Mouse (Mus musculus): ENCODE measurements around the gene Ptpn3. TPM values are rescaled to one million over a fixed set of nuclear protein-coding genes. Genes with fewer than 3 reads are reported as not detected.
A peak's percentile ranks its signal among the peaks of the same experiment; 100 is the strongest.

Ptpn3 gene
- polyA plus RNA-seq, 1 experiment from 2014 or later = 1.0 TPM

DNA sequence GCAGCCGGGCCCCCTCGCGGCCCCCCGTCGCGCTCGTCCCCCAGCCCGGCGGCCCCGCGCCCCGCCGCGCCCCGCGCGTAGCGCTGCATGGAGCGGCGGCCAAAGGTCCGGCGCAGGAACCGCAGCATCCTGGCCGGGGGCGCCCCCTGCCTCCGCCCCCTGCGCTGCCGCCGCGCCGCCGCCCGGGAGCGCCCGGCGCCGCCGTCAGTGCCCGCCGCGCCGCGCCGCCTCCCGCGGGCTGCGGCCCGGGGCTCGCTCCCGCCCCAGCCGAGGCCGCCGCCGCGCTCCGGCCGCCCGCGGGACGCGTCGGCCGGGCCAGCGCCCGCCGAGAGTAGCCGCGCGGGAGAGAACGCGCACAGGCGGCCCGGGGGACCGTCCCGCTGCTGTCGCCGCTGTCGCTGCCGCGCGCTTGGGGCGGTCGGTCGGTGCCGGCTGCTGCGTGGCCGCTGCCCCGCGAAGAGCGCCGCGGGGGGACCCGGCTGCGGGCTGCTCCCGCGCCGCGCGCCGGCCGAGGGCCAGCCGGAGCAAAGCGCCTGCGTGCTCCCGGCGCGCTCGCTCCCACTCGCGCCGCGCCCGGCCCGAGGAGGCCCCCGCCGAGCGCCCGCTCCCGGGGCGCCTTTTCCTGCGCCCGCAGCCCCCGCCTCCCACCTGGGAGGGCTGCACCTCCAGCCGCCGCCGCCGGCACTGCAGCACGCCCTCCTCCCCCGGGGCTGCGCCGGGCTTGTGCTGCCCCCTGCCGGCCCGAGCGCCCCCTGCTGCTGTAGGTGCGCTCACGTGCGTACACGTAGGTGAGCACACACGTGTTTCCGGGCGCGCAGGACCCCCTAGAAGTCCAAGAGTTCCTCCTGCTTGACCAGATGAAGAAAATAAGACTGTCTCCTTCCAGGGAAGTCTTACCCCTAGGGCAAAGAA is 158.4 kb downstream of the Ptpn3 start, which contains the start of gene Epb41l4b:
Epb41l4b (minus strand) TSS at position 412 of the 912 bp plus-strand sequence.
- Histone ChIP-seq H3K4me2 (ENCODE audit: low read depth, low read length) (peak within 1 kb of the TSS; percentile 79), H3K9me3 (replicated peaks; ENCODE audit: control insufficient read depth, low read length) (no peaks in the 10 kb centered on the region), H3K9ac (ENCODE audit: low read depth, low read length) (peak within 1 kb of the TSS; percentile 43; the same call in 1 of the 2 replicates), H3K27me3 (ENCODE audit: control insufficient read depth, insufficient read depth, low read depth, low read length) (peaks cover 58% of the 10 kb centered on the region), H3K36me3 (ENCODE audit: control insufficient read depth, insufficient read depth) (no peaks in the 10 kb centered on the region), H3K4me3 (ENCODE audit: low read depth, low read length) (peak within 1 kb of the TSS; percentile 64), H3K4me1 (ENCODE audit: control insufficient read depth, low read depth, low read length) (no peaks in the 10 kb centered on the region; the same call in 1 of the 2 replicates), H3K27ac (ENCODE audit: low read length) (no peak within 1 kb of the TSS)
- under 1% methylated on average over 88 of the region's 142 CpGs for WGBS (ENCODE audit: insufficient replicate concordance)
- peak; percentile 81 for ATAC-seq (ENCODE audit: low read depth)

GRCm38 (mm10) chr4:57142374-57143025 is 159.1 kb downstream of the Ptpn3 start:
- Histone ChIP-seq H3K27me3 (ENCODE audit: control insufficient read depth, insufficient read depth, low read depth, low read length) (peaks cover 58% of the 10 kb centered on the region), H3K4me1 (ENCODE audit: control insufficient read depth, low read depth, low read length) (peaks cover 4% of the 10 kb centered on the region), H3K27ac (ENCODE audit: low read length) (no peak overlapping the region), H3K4me3 (ENCODE audit: low read depth, low read length) (peak overlapping the region; percentile 64), H3K9me3 (replicated peaks; ENCODE audit: control insufficient read depth, low read length) (no peaks in the 10 kb centered on the region), H3K4me2 (ENCODE audit: low read depth, low read length) (peak overlapping the region; percentile 79), H3K9ac (ENCODE audit: low read depth, low read length) (peak overlapping the region; percentile 43; the same call in 1 of the 2 replicates), H3K36me3 (ENCODE audit: control insufficient read depth, insufficient read depth) (no peaks in the 10 kb centered on the region)
- ATAC-seq (ENCODE audit: low read depth) = 0 out of 2 replicates have a peak, but pooled peaks have one; percentile 5
- WGBS (ENCODE audit: insufficient replicate concordance) = 2% methylated on average over 41 of the region's 43 CpGs

DNA sequence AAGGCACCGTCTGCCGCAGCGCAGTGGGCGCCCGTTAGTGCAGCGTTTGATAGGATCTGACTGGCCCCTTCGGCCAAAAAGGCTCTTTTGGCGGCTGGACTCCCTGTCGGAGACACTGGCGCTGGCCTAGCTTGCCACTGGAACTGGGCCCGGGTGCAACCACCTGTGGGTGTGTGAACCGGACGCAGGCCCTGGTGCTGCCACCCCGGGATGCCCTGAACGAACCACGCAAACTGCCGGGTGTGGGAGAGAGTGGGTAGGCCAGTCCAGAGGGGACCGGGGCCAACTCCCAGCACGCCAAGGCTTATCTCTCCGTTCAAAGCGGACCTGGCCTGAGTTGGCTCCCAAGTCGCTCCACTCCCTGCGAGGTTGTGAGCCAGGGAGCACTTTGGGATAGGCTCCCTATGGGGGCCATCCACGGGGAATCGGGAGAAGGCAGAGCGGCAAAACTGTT is 159.7 kb downstream of the Ptpn3 start:
- H3K4me2 ChIP-seq (ENCODE audit: low read depth, low read length) = peak overlapping the region; percentile 79
- no peak overlapping the region for H3K27ac ChIP-seq (ENCODE audit: low read length)
- H3K9ac ChIP-seq (ENCODE audit: low read depth, low read length) = 0 out of 2 replicates have a peak overlapping the region, but pooled peaks have one; percentile 0
- peak overlapping the region; percentile 64 for H3K4me3 ChIP-seq (ENCODE audit: low read depth, low read length)
- ATAC-seq (ENCODE audit: low read depth) = no peak
- no peaks in the 10 kb centered on the region for H3K9me3 ChIP-seq (replicated peaks; ENCODE audit: control insufficient read depth, low read length)
- WGBS (ENCODE audit: insufficient replicate concordance) = 7% methylated on average over 26 of the region's 26 CpGs
- peaks cover 4% of the 10 kb centered on the region for H3K4me1 ChIP-seq (ENCODE audit: control insufficient read depth, low read depth, low read length)
- H3K27me3 ChIP-seq (ENCODE audit: control insufficient read depth, insufficient read depth, low read depth, low read length) = peaks cover 58% of the 10 kb centered on the region
- H3K36me3 ChIP-seq (ENCODE audit: control insufficient read depth, insufficient read depth) = no peaks in the 10 kb centered on the region

GRCm38 (mm10) chr4:57140992-57141717 is 160.5 kb downstream of the Ptpn3 start:
- Histone ChIP-seq H3K27me3 (ENCODE audit: control insufficient read depth, insufficient read depth, low read depth, low read length) (peaks cover 58% of the 10 kb centered on the region), H3K4me2 (ENCODE audit: low read depth, low read length) (peak overlapping the region; percentile 79), H3K27ac (ENCODE audit: low read length) (no peak overlapping the region), H3K4me3 (ENCODE audit: low read depth, low read length) (peak overlapping the region; percentile 64; the same call in 1 of the 2 replicates), H3K36me3 (ENCODE audit: control insufficient read depth, insufficient read depth) (no peaks in the 10 kb centered on the region), H3K9ac (ENCODE audit: low read depth, low read length) (no peak overlapping the region), H3K9me3 (replicated peaks; ENCODE audit: control insufficient read depth, low read length) (no peaks in the 10 kb centered on the region), H3K4me1 (ENCODE audit: control insufficient read depth, low read depth, low read length) (peaks cover 4% of the 10 kb centered on the region)
- 21% methylated on average over 15 of the region's 15 CpGs for WGBS (ENCODE audit: insufficient replicate concordance)
- no peak for ATAC-seq (ENCODE audit: low read depth)

Other genes with a start within 250 kb of the Ptpn3 start
- 1.4 and 2.0 TPM in 2 replicates for gene Epb41l4b, start 158.4 kb downstream of the Ptpn3 start, polyA plus RNA-seq (2015; fragmentation: Nextera tagmentation; extraction: Ambion mirVana)
- 0.09 and 0.41 TPM in 2 replicates for gene Palm2, start 132.4 kb upstream of the Ptpn3 start, polyA plus RNA-seq (2015; fragmentation: Nextera tagmentation; extraction: Ambion mirVana)

Measured in liver, embryonic 16.5 days (tissue).